Mouse (Mus musculus) Patski (cell line): ENCODE measurements at regions not wholly inside any gene's neighbourhood (a gene's known extent, or its start where the extent isn't known, plus 50 kb on each side); places are given as distances from the start of the nearest gene placed in this dataset.

Experiments
- ATAC-seq: fragments of 100-300 bp; one replicate; pipeline ENCODE4 v1.8.0; 2021
- CTCF ChIA-PET: fragments of 350-600 bp; sonication (Branson Sonifier 250); formaldehyde crosslinking; loops from one replicate; lab custom pipeline; 2022; ENCODE audit warnings: inconsistent platforms; lab: Charles Lee
- POLR2A ChIA-PET: fragments of 350-600 bp; sonication (Branson Sonifier 250); formaldehyde crosslinking; loops from one replicate; lab custom pipeline; 2022; ENCODE audit warnings: antibody characterized with exemption, inconsistent platforms; lab: Charles Lee
- DNase-seq: peaks from one replicate; pipeline ENCODE4 v3.0.0-alpha.2; 2011; ENCODE audit warnings: low read depth, low spot score
- H3K27me3 ChIP-seq: fragments of 371-371 bp; one replicate; pipeline ENCODE4 v1.5.1; 2021
- CTCF ChIP-seq: fragments of 100-300 bp; IDR thresholded peaks from one replicate; pipeline ENCODE4 v1.5.1; 2021
- in situ Hi-C: fragments of 300-500 bp; cut with MboI; formaldehyde crosslinking; loops from 3 replicates; pipeline ENCODE4 v1.11.1; 2018; ENCODE audit warnings: low pct_unique_long_range_greater_than_20kb, mixed read lengths

- ATAC-seq: peak; percentile 54
- CTCF ChIA-PET: interaction anchor here (0.9 kb wide), 1 partner anchor 19 kb away, joined by 3 read pairs; no protein-coding TSS in a partner anchor
- in situ Hi-C loops: no loop called here
- TF ChIP-seq CTCF: no peak
- DNase-seq: no peak
- POLR2A ChIA-PET: no interaction called here
- no peaks in the 10 kb centered on the region for H3K27me3 ChIP-seq
These were observed 127.1 kb upstream of the Col8a1 start for GRCm38 (mm10) chr16:57881575-57882094.

GRCm38 (mm10) chr16:57888138-57888537 lies 133.6 kb upstream of the Col8a1 start:
- ChIA-PET CTCF (interaction anchor here (1.1 to 1.4 kb wide), 3 partner anchors 8 to 219 kb away, joined by 3 to 5 read pairs (median 3); no protein-coding TSS in a partner anchor), POLR2A (no interaction called here)
- no peak for TF ChIP-seq CTCF
- in situ Hi-C loops: no loop called here
- DNase-seq (no peak), ATAC-seq (no peak)
- H3K27me3 ChIP-seq: no peaks in the 10 kb centered on the region

GRCm38 (mm10) chr16:57888553-57888952 lies 134.0 kb upstream of the Col8a1 start:
- DNase-seq (no peak), ATAC-seq (no peak)
- no peak for TF ChIP-seq CTCF
- CTCF ChIA-PET: interaction anchor here (1.1 to 1.4 kb wide), 3 partner anchors 9 to 219 kb away, joined by 3 to 5 read pairs (median 3); no protein-coding TSS in a partner anchor
- in situ Hi-C loops: no loop called here
- H3K27me3 ChIP-seq: no peaks in the 10 kb centered on the region
- POLR2A ChIA-PET: no interaction called here

GRCm38 (mm10) chr16:57890135-57890534 lies 135.6 kb upstream of the Col8a1 start:
- ATAC-seq (no peak), DNase-seq (no peak)
- POLR2A ChIA-PET: no interaction called here
- TF ChIP-seq CTCF: no peak
- in situ Hi-C loops: no loop called here
- CTCF ChIA-PET: no interaction called here
- no peaks in the 10 kb centered on the region for H3K27me3 ChIP-seq

- ChIA-PET POLR2A (no interaction called here), CTCF (no interaction called here)
- H3K27me3 ChIP-seq: no peaks in the 10 kb centered on the region
- ATAC-seq (no peak), DNase-seq (no peak)
- in situ Hi-C loops: no loop called here
- TF ChIP-seq CTCF: no peak
These were observed 138.6 kb upstream of the Col8a1 start for GRCm38 (mm10) chr16:57893111-57893510.

- in situ Hi-C loops: no loop called here
- CTCF ChIA-PET: no interaction called here
These were observed 139.3 kb upstream of the Col8a1 start for GRCm38 (mm10) chr16:57893698-57894352.

GRCm38 (mm10) chr16:57901006-57901405 lies 146.5 kb upstream of the Col8a1 start:
- no peak for TF ChIP-seq CTCF

More at GRCm38 (mm10) chr16:57893698-57894352, 139.3 kb upstream of the Col8a1 start:
- POLR2A ChIA-PET: no interaction called here
- H3K27me3 ChIP-seq: no peaks in the 10 kb centered on the region
- no peak for TF ChIP-seq CTCF
- ATAC-seq (no peak), DNase-seq (no peak)

GRCm38 (mm10) chr16:57902498-57902897 lies 148.0 kb upstream of the Col8a1 start:
- in situ Hi-C loops: loop anchor here (10.0 kb wide), 2 partner anchors 148 to 228 kb away; partner anchors contain the start of gene Col8a1
- H3K27me3 ChIP-seq: no peaks in the 10 kb centered on the region
- CTCF ChIA-PET: interaction anchor here (1.0 kb wide), 2 partner anchors 10 to 20 kb away, joined by 3 to 4 read pairs; no protein-coding TSS in a partner anchor
- POLR2A ChIA-PET: no interaction called here
- no peak for ATAC-seq
- no peak for TF ChIP-seq CTCF
- DNase-seq: no peak

More at GRCm38 (mm10) chr16:57901006-57901405, 146.5 kb upstream of the Col8a1 start:
- DNase-seq (peak; percentile 68), ATAC-seq (peak; percentile 98)
- ChIA-PET POLR2A (no interaction called here), CTCF (interaction anchor here (1.1 to 1.5 kb wide), 3 partner anchors 13 to 82 kb away, joined by 3 to 5 read pairs (median 3); no protein-coding TSS in a partner anchor)
- H3K27me3 ChIP-seq: no peaks in the 10 kb centered on the region
- in situ Hi-C loops: loop anchor here (10.0 kb wide), 2 partner anchors 146 to 226 kb away; partner anchors contain the start of gene Col8a1

GRCm38 (mm10) chr16:57912001-57912400 lies 157.5 kb upstream of the Col8a1 start:
- no peak for TF ChIP-seq CTCF
- no peak for DNase-seq
- in situ Hi-C loops: no loop called here
- CTCF ChIA-PET: interaction anchor here (0.9 kb wide), 1 partner anchor 80 kb away, joined by 3 read pairs; no protein-coding TSS in a partner anchor
- POLR2A ChIA-PET: no interaction called here
- no peaks in the 10 kb centered on the region for H3K27me3 ChIP-seq
- no peak for ATAC-seq

- ATAC-seq (no peak), DNase-seq (no peak)
- no peak for TF ChIP-seq CTCF
- ChIA-PET POLR2A (interaction anchor here (0.8 kb wide), 1 partner anchor 163 kb away, joined by 3 read pairs; no protein-coding TSS in a partner anchor), CTCF (interaction anchor here (1.5 kb wide), 1 partner anchor 19 kb away, joined by 5 read pairs; no protein-coding TSS in a partner anchor)
- in situ Hi-C loops: no loop called here
- no peaks in the 10 kb centered on the region for H3K27me3 ChIP-seq
These were observed 160.0 kb upstream of the Col8a1 start for GRCm38 (mm10) chr16:57914506-57914905.

GRCm38 (mm10) chr16:57915451-57915850 lies 160.9 kb upstream of the Col8a1 start:
- H3K27me3 ChIP-seq: no peaks in the 10 kb centered on the region
- in situ Hi-C loops: no loop called here
- DNase-seq (no peak), ATAC-seq (no peak)
- POLR2A ChIA-PET: no interaction called here
- TF ChIP-seq CTCF: no peak
- CTCF ChIA-PET: no interaction called here
